ENCODE assay signal across 18 mouse cellular contexts in genomic region chr9:58658596-58659309, GRCm38 (mm10).
DNase-seq lines count a peak whose midpoint lies in the region; ATAC-seq and TF ChIP-seq lines count a peak whose summit lies in the region.
"Had no signal": no experiment of that assay in that cellular context is flagged by ENCODE, and none has a peak within 500 bp of the region (broad histone marks: within the 10 kb centered on the region; RNA-seq: fewer than 3 reads in every experiment).

No protein-coding gene starts in this region.

- no peak for TF ChIP-seq POLR2A in heart, adult 2 months (IDR thresholded peaks at IDR 0.05; ENCODE audit: insufficient read depth, low read depth, low read length)

- no peak for TF ChIP-seq CTCF in heart, adult 2 months (IDR thresholded peaks at IDR 0.05)
- no peak for TF ChIP-seq CTCF in layer of hippocampus, adult 2 months (conservative IDR thresholded peaks at IDR 0.05)

- no peaks in the 10 kb centered on the region for H3K9me3 ChIP-seq in liver, embryonic 16.5 days (replicated peaks; ENCODE audit: control insufficient read depth, low read length)
- H3K9me3 ChIP-seq: hindbrain, embryonic 12.5 days; limb, embryonic 12.5 days had no signal

- intact Hi-C loops in heart, adult 2 months (cut with DNase I), result no loop called here
- intact Hi-C loops in left cerebral cortex, postnatal 25 days (cut with DNase I), result loop anchor here (2.0 kb wide), 1 partner anchor 118 kb away; no protein-coding TSS in a partner anchor

- 63% methylated on average over 4 of the region's 4 CpGs for WGBS in heart, adult 2 months
- 27% methylated on average over 4 of the region's 4 CpGs for WGBS in liver, embryonic 16.5 days (ENCODE audit: insufficient replicate concordance)

- H3K36me3 ChIP-seq in heart, adult 2 months (ENCODE audit: control insufficient read depth, insufficient read depth, low read length), result no peaks in the 10 kb centered on the region; the same call in 1 of the 2 replicates
- peaks cover 13% of the 10 kb centered on the region for H3K36me3 ChIP-seq in liver, embryonic 16.5 days (ENCODE audit: control insufficient read depth, insufficient read depth)

- H3K4me2 ChIP-seq in liver, embryonic 16.5 days (ENCODE audit: low read depth, low read length), result peak overlapping the region; percentile 54; the same call in 1 of the 2 replicates
- H3K4me2 ChIP-seq: hindbrain, embryonic 12.5 days; limb, embryonic 12.5 days had no signal

- no peak for ATAC-seq in liver, embryonic 16.5 days (ENCODE audit: low read depth)

- no peak overlapping the region for H3K9ac ChIP-seq in heart, adult 2 months (ENCODE audit: low read depth, low read length)
- H3K9ac ChIP-seq in liver, embryonic 16.5 days (ENCODE audit: low read depth, low read length), result peak overlapping the region; percentile 53
- H3K9ac ChIP-seq: hindbrain, embryonic 12.5 days; limb, embryonic 12.5 days had no signal

- peaks cover 2% of the 10 kb centered on the region; the same call in 1 of the 2 replicates for H3K4me1 ChIP-seq in heart, adult 2 months (ENCODE audit: control insufficient read depth, insufficient read depth, low read length)
- peaks cover 70% of the 10 kb centered on the region for H3K4me1 ChIP-seq in liver, embryonic 16.5 days (ENCODE audit: control insufficient read depth, low read depth, low read length)
- H3K4me1 ChIP-seq: hindbrain, embryonic 12.5 days; limb, embryonic 12.5 days had no signal

- no peaks in the 10 kb centered on the region for H3K27me3 ChIP-seq in heart, adult 2 months (ENCODE audit: control insufficient read depth, insufficient read depth, low read length)
- H3K27me3 ChIP-seq in liver, embryonic 16.5 days (ENCODE audit: control insufficient read depth, insufficient read depth, low read depth, low read length), result no peaks in the 10 kb centered on the region
- H3K27me3 ChIP-seq: hindbrain, embryonic 12.5 days; limb, embryonic 12.5 days had no signal

- no peak overlapping the region for H3K27ac ChIP-seq in heart, adult 2 months
- H3K27ac ChIP-seq in layer of hippocampus, adult 2 months, result peak overlapping the region; percentile 14; the same call in 1 of the 2 replicates
- H3K27ac ChIP-seq in liver, embryonic 16.5 days (ENCODE audit: low read length), result peak overlapping the region; percentile 95
- H3K27ac ChIP-seq: hindbrain, embryonic 12.5 days; limb, embryonic 12.5 days; stomach, postnatal 0 days had no signal

- no peak overlapping the region for H3K4me3 ChIP-seq in heart, adult 2 months
- no peak overlapping the region for H3K4me3 ChIP-seq in layer of hippocampus, adult 2 months
- no peak overlapping the region for H3K4me3 ChIP-seq in liver, embryonic 16.5 days (ENCODE audit: low read depth, low read length)
- H3K4me3 ChIP-seq: hindbrain, embryonic 12.5 days; limb, embryonic 12.5 days had no signal

- no peaks in the 10 kb centered on the region for H3K79me2 ChIP-seq in heart, adult 2 months (replicated peaks; ENCODE audit: control insufficient read depth, insufficient read depth, low read length)

- DNase-seq in heart, adult 11 months, result peak; percentile 68
- DNase-seq in heart, adult 2 months, result no peak
- no peak for DNase-seq in layer of hippocampus, adult 2 months (ENCODE audit: low spot score in 2 of 2)
- no peak for DNase-seq in layer of hippocampus, postnatal 14 days (ENCODE audit: low spot score in 2 of 2)
- DNase-seq in c-Kit-positive CD71-positive TER-119-positive erythroid progenitor cells, embryonic 14.5 days (ENCODE audit: low spot score), result peak; percentile 54
- no peak for DNase-seq in left cerebral cortex, postnatal 25 days (ENCODE audit: low spot score in 2 of 2)
- DNase-seq in Muller cell, postnatal 12 days (ENCODE audit: inconsistent ontology term), result no peak
- DNase-seq: adrenal gland, postnatal 25 days; cerebellum, adult 11 months; gastrocnemius, postnatal 10 days; kidney, adult 18-20 months; kidney, postnatal 36 days; layer of hippocampus, postnatal 36 days; thymus, postnatal 25 days had no signal

- TF ChIP-seq EP300 in heart, adult 2 months (IDR thresholded peaks at IDR 0.05; ENCODE audit: insufficient read depth, low read depth, low read length), result no peak

Comparison
In these comparisons a context has a peak if more than half of its experiments do, and no peak if none do; other contexts are left out.
1. DNase-seq: peak in heart, adult 11 months (single experiment) and c-Kit-positive CD71-positive TER-119-positive erythroid progenitor cells, embryonic 14.5 days (single experiment); none in heart, adult 2 months (0 of 2), layer of hippocampus, adult 2 months (0 of 2), layer of hippocampus, postnatal 14 days (0 of 2), left cerebral cortex, postnatal 25 days (0 of 2) and Muller cell, postnatal 12 days (single experiment).